Mouse (Mus musculus) liver, embryonic 14.5 days (tissue): ENCODE results near the gene Stx8.

Experiments
- CTCF ChIP-seq: IDR thresholded peaks from 2 replicates; pipeline ENCODE4 v1.5.1; 2016; ENCODE audit warnings: antibody characterized with exemption, low read depth, control low read depth
- EP300 ChIP-seq: IDR thresholded peaks from 2 replicates; pipeline ENCODE4 v1.6.1; 2016; ENCODE audit warnings: antibody characterized with exemption, low read depth

GRCm38 (mm10) chr11:67983564-67983963 lies 17.6 kb downstream of the Stx8 start:
- TF ChIP-seq CTCF (no peak), EP300 (no peak)
